Mouse (Mus musculus) adipocyte (in vitro differentiated cells): ENCODE measurements around the gene Olfr1342.

Experiments
- DNase-seq: peaks from one replicate; pipeline ENCODE4 v3.0.0-alpha.2; 2016; ENCODE audit warnings: low spot score

Gene Olfr1342

DNA sequence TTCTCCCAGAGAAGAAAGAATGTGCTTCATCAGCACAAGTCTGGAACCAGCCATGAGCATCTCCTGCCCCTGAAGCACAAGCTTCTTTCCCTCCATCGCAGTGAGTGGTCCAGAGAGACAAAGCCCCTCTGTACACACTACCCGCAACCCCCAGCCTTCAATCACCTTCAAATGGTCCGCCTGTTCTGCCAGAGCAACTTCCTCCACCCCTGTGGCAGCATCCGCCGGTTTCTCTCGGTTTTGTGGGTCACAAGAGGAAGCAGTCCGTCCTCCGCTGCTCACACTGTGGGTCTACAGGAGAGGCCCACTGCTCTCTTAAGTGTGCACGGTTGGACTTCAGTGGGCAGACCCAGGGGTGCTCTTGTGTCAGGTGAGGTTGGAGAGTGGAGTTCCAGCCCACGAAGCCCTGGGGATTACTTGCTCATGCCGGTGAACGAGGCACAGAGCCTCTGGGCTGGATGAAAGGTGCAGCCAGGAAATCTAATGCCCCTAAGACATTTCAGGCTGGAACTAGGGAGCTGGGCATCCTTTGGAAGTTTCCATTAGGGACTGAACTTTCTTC lies at the start of gene Olfr1342:
Gene Olfr1342, minus strand, starts transcription at position 345 of the 562 bp plus-strand sequence.
- no peak for DNase-seq

DNA sequence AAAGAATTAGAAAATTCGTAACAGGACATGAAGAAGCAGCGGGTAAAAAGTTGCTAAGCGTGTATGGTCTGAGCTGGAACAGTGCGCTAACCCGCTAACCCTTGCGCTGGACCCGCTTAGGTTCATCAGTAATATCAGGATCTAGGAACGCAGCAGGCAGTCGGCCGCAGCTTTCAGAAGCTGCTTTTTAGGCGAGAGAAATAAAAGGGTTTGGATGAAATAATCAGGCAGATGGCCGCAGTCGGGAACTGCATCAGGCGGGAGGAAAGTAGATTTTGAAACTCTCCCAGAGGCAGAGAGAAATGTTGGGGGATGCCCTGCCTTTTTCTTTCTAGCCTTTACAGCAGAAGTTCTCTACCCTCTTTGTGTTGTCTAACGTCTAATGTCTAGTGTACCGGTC lies 49.3 kb upstream of the Olfr1342 start:
- DNase-seq, result no peak

DNA sequence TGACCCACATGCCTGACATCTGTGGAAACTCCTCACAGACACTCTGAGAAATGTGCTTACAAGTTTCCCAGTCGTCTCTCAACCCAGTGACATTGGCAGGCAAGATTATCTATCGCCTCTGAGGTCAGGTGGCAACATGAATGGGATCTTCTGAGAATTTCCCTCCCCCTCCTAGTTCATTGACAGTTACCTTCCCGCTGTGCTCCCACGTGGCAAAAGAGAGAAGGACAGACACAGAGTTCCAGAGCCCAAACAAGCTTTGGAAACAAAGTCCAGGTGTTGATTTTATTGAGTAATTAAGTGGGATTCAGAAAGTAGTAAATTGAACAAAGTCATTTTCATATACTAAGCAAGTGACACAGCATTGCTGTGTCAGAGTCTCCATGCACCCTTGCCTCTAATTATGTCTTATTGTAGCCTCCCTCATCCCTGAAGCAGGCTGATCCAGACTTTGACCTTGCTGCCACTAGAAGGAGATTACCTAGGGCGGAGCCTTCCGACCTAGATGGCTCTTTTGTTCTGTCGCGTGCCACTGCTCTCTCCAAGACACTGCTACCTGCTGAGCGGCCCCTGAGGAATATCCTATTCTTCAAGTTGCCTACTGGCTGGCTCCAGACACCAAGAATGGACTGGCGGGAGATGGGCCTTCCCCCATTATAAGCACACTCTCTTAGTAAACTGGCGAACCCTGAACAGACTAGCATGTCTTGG lies 48.6 kb upstream of the Olfr1342 start:
- DNase-seq, result no peak

DNA sequence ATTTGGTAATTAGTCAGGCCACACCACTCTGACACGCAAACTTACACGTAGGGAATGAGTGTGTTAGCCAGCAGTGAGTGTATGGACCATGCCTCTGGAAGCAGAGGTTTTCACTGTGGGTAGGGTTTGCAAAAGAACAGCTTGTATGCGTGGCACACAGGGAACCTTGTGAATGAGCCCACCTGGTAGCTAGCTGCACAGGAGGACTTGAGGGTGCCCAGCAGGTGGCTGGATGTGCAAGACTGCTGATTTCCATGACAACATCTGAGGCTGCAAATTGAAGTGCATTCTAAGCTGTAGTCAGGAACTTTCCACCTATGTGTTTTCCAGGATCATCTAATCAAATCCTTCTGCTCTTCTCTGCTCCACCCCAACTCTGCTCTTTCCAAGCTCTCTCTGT lies 47.0 kb upstream of the Olfr1342 start:
- no peak for DNase-seq

DNA sequence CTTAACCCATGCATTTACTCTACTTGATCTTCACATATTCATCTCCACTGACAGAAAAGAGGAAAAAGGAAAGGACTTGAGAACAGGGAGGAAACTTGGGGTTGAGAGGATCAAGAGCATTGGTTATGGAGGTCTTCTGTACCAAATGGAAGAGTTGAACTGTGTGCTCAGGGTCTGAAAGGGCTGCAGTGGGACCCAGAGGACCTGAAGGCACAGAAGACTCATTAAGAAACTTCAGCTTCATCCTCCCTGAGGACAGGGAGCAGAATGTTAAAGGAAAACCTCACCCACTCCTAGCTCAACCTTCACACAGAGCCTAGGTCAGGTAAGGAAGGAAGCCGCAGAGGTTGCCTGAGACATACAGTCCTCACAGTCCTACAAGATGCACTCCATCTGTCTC lies 39.3 kb upstream of the Olfr1342 start, which contains the start of gene Olfr1339:
Gene Olfr1339, plus strand, starts transcription at position 301 of the 400 bp plus-strand sequence.
- DNase-seq, result no peak

DNA sequence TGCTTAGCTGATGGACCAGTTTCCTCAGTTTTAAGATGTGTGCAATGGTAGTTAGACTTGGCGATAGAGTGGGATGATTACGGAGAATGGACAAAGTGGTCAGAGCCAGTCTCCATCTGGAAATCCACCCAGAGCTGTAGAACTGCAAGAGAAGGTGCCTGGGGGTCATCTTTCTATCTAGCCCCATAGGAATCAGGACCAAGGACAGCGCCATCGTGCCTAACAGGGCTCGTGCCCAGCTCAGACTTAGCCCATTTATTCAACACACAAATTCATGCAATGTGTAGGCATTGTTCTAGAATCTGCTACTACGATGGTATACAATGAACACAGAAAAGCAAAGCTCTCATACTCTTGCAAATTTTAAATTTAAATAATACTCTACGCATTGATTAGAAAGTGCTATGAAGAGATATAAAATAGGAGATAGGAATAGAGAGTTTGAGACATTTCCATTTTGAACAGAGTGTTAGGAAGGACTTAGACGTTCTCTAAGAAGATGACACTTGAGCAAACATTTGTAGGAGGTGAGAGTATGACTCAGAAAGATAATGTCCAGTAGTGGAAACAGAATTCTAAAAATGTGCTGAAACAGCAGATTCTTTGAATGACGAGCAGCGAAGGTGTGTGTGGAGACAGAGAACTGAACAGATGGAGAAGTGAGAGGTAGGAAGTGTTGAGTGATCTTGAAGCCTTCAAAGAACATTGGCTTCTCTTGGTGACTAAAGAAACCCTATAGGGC lies 29.4 kb upstream of the Olfr1342 start:
- peak; percentile 30 for DNase-seq

DNA sequence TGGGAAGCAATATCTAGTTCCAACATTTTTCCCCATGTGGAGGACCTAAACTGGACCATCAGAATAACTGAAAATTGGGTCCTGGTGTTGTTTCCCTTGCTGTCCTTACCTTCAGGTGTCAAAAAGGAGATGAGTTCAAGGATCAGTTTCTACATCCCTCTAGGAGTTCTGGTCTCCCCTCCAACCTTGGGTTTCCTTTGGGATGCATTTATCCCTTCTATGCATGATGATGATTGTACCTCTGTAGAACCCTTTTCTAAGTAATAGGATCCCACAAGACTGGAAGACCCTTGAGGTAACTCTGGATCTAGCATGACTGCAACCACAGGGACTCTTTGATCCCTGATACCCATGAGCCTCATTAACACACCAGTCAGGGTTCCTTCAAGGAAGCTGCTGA lies 27.3 kb upstream of the Olfr1342 start, which contains the start of gene Olfr1340:
Gene Olfr1340, plus strand, starts transcription at position 301 of the 400 bp plus-strand sequence.
- DNase-seq, result no peak

DNA sequence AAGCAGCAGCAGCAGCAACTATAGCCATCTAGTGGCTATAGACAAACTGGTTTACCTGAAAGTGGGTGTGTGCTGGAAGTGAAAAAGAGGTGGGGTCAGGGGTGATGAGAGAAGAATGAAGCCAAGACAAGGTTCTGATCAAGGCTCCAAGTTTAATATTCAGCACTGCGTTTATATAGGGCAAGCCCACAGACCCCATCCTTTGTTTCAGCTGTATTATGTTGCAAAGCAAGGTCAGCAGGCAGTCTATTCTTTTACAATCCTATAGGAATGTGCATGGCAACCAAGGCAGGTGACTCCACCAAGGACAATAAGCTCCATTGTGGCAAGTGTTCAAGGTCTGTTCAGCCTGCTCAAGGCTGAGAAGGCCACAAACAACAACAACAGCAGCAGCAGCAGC lies 19.1 kb upstream of the Olfr1342 start:
- DNase-seq, result no peak

DNA sequence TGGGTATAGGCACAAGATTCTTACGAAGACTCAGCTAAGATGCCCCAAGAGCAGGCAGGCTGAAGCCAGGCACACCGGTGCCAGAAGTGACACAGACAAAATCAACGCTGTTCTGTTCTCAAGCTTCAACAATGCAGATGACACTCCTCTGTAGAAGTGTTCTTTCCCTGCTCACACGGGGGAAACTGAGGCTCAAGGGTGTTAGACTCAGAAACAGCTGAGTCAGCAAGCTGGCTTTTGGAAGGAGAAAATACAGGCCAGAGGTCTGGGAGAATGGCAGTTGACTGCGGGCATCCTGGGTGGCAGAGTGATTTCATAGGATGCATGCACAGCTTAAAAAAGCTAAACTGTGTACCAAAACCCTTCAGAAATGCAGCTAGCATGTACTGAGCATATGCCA lies 15.5 kb upstream of the Olfr1342 start:
- DNase-seq, result no peak

DNA sequence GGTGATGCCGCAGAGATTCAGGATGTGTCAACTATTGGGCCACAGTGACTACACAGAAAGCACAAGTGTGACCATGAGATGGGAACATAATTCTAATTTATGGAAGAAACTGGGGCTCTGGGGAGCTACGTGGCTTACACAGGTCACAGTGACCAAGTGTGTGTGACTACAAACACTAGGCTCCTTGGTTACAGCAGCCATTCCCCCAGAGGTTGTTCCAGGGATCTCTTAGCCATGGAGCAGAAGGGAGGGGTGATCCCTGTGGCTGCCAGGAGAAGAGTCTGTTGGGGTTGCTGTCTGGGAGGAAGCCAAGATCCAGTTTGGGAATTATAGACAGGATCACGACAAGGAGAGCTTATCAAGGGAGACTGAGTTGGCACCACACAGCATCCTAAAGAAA lies 10.7 kb upstream of the Olfr1342 start, which contains the start of gene Olfr1341:
Gene Olfr1341, plus strand, starts transcription at position 301 of the 400 bp plus-strand sequence.
- no peak for DNase-seq

DNA sequence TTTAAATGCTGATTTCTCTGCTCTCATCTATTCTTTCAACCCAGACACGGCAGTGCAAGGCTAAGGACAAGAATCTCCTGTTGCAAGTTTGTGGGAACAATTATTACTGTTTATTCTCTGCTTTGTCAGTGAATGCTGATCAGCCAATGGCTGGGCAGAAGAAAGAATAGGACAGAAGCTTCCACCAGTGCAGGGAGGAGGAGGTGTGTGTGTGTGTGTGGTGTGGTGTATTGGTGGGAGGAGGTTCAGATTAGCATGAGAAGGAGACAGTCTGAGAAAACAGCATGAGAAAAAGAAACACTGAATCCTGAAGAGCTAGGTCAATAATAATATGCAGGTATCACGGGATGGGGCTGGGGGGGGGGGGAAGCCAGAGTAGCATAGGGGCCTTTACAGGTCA lies 1.3 kb upstream of the Olfr1342 start:
- DNase-seq, result no peak

DNA sequence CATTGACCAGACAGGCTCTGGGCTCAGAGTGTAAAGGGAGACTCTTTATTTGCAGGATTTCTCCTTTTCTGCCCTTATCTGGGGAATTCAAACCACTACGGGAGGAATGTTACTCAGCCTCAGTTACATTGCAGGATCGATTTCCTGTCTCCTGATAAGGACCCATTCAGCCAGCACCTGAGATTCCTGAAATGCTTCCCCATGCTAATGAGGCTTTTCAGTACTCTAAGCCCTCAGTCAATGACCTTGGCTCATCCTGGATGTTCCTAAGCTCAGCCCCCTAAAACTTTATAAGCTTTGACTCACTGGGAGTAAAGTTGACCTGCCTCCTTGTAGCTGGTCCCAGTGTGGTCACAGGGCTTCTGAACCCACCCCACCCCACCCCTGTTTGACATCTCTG lies 5.5 kb downstream of the Olfr1342 start:
- no peak for DNase-seq

DNA sequence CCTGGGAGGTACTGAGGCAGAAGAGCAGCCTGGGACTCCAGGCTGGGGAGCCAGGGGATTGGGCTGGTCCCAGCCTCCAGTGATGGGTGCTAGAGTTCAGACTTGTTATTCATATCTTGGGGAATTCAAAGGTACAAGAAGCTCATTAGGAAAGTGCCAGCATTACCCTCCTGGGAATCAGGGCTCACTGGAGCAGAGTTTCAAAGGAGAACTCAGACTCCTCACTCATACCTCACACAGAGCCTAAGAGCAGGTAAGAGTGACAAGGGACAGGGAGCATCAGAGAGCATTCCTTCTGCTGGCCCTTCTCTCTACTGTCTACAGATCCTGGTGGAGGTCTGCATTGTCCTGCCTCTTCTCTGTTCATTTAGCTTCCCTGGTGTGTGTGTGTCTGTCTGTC lies 33.9 kb downstream of the Olfr1342 start, which contains the start of gene Olfr62:
Gene Olfr62, plus strand, starts transcription at position 301 of the 400 bp plus-strand sequence.
- DNase-seq, result no peak

DNA sequence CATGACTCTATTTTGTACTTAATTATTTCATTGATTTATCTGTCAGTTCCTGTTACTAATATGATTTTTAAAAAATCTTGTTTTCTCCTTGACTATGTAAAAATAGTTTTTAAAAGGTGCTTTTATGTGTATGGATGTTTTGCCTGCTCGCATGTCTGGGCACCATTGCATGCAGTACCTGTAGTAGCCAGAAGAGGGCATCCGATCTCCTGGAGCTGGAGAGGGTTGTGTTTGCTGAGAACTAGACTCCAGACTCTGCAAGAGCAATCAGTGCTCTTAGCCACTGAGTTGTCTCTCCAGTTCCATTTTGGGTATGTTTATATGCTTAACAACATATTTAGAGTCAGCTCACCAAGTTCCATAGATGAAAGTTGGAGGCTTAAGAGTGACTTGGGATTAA lies 47.3 kb downstream of the Olfr1342 start:
- peak; percentile 60 for DNase-seq

DNA sequence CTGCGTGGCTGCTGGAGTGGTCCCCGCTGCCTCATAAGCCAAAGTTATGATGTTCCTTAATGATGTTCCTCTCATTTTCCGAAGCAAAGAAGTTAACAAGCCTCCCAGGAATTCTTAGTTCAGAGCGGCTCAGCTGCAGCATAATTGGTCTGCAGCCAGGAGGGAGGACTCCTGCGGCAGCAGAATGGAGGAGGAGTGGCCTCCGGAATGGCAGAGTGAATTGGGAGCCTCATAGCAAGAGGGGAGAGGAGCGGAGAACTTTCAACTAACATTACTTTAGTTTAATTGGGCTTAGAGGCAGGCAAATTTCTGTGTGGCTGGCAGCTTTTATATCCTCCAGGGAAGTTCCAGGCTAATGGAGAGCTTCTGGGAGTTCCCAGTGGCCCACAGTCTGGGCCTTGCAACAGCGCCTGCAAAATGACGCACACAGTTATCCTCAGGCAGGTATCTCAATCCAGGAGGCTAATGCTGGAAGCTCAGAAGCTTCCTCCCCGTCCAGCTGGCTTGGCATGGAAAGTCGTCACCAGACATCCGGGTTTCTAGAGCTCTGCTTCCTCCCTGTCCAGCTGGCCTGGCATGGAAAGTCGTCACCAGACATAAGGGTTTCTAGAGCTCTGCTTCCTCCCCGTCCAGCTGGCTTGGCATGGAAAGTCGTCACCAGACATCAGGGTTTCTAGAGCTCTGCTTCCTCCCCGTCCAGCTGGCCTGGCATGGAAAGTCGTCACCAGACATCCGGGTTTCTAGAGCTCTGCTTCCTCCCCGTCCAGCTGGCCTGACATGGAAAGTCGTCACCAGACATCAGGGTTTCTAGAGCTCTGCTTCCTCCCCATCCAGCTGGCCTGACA lies 50.0 kb downstream of the Olfr1342 start:
- no peak for DNase-seq
